Mouse (Mus musculus) gastrocnemius, postnatal 4 days (tissue): ENCODE data around the gene Ffar2. TPM values are rescaled to one million over a fixed set of nuclear protein-coding genes. Genes with fewer than 3 reads are reported as not detected.

Source experiments
- DNase-seq, 2 experiments: peaks; one replicate each; pipeline ENCODE4 v3.0.0; 2021 to 2022; ENCODE audit warnings: low spot score in 2 of 2, mixed read lengths in 2 of 2
- total RNA-seq, 2 experiments: library from RNA; stranded (reverse); gene quantifications; 2 replicates each; pipeline ENCODE4 v1.2.3; 2021

The Ffar2 gene
- total RNA-seq, 2 experiments from 2014 or later: 1.8 to 2.5 TPM

DNA sequence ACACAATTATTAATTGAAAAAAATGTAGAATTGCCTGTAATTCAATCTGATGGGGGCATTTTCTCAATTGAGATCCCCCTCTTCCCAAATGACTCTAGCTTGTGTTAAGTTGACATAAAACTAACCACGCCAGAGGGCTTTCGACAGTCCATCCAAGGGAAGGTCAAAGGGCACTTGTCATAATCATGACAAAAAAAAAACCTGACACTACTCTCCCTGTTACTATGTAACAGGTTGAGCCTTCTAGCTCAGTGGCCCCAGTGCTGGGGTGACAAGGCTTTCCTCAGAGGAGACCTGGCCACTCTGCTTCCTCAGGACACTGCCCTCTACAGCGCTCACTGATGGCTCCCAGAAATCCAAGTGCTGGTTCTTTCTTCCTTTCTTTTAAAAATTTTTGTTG lies 731 bp upstream of the Ffar2 start:
- no peak for DNase-seq

DNA sequence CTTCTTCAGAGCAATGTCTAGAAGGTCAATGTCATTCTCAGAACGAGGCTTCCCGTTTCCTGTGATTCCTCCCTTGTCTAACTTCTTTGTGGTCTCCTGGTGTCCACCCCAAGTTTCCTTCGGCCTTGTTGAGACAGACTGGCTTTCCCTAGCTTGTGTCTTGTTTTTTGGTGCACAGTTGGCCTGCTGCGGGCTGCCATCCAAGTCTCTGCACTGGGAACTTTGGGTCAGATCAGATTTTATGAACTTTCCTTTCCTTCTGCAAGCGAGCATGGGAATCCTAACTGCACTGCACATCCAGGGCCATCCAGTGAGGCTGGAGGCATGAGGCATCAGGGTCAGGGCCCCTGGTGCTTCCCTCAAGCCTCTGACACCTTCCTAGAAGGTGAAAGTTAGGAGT lies 2.0 kb downstream of the Ffar2 start:
- DNase-seq: no peak

DNA sequence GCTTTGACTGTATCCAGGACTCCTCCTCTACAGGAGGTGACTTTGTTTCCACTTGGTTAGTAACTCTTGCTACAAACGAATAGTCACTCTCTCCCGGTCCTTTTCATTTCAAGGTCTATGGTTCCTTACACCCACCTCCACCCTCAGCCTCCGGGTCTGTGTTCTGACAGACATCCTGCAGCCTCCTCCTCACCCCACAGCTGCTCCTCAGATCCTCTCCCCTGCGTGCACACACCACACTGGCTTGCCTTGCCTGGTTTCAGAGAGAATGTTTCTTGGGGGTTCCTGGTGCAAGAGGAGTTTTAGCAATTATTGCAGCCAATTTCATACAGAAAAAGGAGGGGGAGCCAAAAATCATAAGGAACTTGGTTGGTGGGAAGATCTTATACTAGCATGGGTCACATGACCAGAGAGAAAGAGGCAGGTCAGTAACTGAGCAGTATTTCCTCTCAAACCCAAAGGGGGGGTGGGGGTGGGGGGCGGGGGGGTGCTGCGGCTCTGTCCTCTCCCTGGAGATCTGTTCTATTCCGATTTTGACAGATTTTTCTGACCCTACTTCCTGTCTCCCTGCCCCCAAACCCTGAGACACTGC lies 2.6 kb downstream of the Ffar2 start:
- DNase-seq: no peak

- no peak for DNase-seq
These were observed 3.4 kb downstream of the Ffar2 start for GRCm38 (mm10) chr7:30820131-30820530.

- DNase-seq: no peak
These were observed 11.2 kb downstream of the Ffar2 start for GRCm38 (mm10) chr7:30812291-30812807.

- no peak for DNase-seq
These were observed 11.8 kb downstream of the Ffar2 start for GRCm38 (mm10) chr7:30811757-30812290.

DNA sequence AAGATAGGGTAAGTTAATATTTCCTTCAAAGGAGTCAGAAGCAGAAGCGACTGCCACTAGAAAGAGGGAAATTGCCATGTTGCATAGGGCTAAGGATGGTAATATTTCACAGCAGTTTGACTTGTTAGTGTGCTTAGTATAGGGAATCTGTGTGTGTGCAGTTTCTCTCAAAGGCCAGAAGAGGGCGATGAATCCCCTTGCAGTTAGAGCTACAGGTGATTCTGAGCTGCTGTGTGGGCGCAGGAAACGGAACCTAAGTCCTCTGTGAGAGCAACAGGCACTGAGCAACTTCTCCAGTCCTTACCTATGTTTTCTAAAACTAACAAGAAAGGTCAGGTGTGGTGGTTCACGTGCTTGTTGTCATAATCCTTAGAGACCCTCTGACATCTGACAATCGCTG lies 13.3 kb downstream of the Ffar2 start:
- no peak for DNase-seq

- no peak for DNase-seq
These were observed 17.7 kb downstream of the Ffar2 start for GRCm38 (mm10) chr7:30805924-30806323.

- DNase-seq: no peak
These were observed 19.4 kb downstream of the Ffar2 start for GRCm38 (mm10) chr7:30804026-30804715.

- no peak for DNase-seq
These were observed 20.3 kb downstream of the Ffar2 start for GRCm38 (mm10) chr7:30803256-30803655.

DNA sequence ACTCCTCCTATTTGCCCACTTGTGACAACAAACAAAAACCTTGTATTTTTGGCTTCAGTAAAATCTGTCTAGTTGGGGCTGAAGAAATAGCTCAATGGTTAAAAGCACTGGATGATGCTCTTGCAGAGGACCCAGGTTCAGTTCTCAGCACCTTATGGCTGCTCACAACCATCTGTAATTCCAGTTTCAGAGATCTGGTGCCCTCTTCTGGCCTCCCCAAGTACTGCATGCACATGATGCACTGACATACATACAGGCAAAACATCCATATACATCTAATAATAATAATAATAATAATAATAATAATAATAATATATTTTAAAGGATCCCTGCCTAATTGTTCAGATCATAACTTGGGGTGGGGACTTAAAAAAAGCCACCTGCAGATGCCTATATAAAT lies 22.9 kb downstream of the Ffar2 start:
- DNase-seq: no peak

DNA sequence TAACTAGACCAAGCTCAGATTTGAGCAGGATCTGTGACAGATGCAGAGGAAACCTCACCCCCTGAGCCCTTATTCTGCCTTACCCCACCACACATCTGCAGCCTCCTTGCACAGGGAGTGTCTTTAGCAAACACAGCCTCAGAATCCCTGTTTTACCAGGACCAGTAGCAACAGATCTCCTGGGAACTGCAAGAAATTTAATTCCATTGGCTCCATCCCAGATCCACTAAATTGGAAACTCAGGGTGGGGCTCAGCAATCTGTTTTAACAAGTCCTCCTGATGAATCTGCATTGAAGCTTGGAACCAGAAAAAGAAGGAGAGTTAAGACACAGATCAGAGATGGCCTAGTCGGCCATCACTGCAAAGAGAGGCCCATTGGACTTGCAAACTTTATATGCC lies 26.8 kb downstream of the Ffar2 start:
- no peak for DNase-seq

DNA sequence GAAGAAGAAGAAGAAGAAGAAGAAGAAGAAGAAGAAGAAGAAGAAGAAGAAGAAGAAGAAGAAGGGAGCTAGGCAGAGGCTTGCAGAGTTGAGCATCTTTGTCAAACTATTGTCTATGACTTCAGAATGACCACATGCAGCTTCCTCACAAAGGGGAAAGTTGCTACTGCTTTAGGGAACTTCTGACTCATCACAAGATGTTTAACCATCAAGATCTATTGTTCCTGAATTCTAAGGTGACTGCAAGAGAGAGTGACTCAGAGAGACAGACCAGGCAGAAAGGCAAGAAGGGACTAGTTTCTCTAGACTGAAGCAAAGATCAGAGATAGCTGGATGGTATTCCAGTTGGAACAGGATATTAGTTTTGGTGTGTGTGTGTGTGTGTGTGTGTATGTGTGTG lies 28.7 kb downstream of the Ffar2 start:
- no peak for DNase-seq

DNA sequence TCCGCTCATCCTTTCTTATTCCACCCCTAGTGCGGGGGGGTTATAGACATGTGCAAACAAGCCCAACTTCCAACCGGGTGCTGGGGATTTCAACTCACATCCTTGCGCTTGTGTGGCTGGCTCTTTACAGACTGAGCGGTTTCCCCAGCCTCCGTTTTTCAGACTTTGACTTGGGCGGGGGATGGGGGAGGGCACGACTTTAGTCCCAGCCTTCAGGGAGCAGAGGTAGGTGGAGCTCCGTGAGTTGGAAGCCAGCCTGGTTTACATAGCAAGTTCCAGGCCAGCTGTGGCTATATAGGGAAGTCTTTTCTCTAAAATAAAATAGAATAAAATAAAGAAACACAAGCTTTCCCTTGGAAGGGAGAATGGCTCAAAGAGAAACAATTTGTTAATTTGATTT lies 31.7 kb downstream of the Ffar2 start:
- no peak for DNase-seq

DNA sequence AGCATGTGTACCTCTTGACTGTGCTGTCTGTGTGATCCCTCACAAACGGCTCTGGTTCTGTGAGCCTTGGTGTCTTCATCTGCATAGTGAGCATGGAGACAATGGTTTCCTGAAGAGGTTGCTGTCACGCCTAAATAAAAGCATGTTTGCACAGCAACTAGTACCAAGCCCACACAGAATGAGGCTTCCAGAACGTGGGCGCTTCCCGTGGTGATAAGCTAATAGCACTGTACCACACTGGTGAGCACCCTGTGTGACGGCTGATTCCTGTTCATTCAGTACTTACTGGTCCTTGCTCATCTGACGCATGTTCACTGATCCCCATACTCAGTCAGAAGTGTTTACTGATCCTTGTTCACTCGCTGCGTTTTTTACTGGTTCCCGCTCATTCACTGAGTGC lies 33.4 kb downstream of the Ffar2 start:
- DNase-seq: no peak

DNA sequence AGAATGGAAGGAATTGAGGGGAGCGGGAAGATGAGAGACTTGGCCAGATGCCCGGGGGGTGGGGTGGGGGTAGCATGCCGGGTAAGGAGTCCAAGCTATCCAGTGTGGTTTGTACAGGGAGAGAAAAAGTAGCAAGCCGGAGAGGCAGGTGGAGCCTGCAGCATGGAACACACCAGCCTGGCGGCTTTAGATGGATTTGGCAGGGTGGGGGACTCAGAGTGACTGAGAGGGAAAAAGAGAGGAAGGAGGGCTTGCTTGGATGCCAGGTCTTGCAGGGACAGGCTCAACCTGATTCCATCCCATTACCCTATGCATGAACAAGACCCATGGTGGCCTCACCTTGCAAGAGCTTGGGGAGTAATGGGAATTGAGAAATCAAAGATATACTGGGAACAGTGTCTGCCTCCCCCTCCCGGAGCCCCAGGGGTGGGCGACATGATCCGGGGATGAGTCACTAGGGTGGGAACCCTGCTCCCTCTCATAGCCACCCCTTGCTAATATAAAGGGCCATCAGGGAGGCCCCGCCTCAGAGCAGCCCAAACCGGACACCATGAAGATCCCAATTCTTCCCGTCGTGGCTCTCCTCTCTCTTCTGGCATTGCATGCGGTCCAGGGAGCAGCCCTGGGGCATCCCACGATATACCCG lies 36.1 kb downstream of the Ffar2 start, which contains the start of gene Krtdap:
Gene Krtdap (plus strand): TSS at position 520 of the 646 bp plus-strand sequence.
- no peak for DNase-seq

DNA sequence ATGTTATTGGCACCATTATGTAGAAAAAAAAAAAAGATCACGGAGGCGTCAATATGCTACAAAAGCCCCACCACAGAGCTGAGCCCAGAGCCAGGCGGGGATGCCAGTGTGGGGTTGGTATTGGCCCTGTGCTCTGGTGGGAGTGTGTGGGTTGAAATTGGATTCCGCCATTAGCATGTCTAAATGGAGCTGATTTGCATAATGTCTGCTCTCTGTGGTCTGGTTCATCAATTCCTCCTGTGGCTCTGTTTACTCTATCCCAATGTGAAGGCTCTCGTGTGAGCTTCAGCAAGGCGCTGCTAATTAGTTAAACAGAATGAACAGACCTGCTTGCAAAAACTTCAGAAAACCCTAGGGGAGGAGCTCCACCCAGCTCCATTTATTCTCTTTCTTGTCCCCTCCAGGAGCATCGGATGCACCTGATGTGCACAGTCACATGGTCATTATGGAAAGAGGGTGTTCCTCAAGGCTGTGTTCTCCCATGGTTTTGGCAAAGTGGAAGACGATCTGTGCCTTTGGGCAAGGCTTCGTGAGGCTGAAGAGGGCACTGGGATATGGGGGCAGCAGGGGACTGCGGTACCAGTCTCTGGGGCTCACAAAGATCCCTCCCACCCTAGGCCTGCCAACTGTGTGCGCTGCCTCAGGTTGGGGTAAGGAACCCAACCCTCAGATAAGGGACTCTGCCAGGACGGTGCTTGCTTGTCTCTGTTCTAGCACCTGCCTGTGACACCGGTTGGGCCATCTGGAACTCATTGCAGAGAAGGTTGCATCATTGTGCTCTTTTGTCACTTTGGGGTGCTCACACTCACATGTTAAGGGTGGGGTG lies 37.6 kb downstream of the Ffar2 start:
- no peak for DNase-seq

- DNase-seq: no peak
These were observed 38.4 kb downstream of the Ffar2 start for GRCm38 (mm10) chr7:30785154-30785553.

DNA sequence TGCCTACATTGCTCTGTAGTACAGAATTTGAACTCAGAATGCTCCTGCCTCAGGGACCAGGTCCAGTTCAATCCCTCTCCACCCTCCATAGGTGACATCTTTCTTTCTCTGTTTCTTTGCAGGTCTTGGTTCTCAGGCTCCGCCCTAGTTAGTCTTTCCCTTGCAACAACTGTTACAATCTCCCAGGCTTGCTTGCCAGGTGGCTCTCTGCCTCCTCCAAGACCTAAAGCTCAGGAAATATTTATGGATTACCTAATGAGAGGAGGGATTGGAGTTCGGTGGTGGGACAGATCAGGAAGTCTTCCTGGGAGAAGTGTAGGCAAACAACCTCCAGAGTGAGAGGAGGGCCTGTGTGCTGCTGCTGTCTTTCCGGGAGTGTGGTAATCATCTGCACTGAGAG lies 40.9 kb downstream of the Ffar2 start:
- no peak for DNase-seq

DNA sequence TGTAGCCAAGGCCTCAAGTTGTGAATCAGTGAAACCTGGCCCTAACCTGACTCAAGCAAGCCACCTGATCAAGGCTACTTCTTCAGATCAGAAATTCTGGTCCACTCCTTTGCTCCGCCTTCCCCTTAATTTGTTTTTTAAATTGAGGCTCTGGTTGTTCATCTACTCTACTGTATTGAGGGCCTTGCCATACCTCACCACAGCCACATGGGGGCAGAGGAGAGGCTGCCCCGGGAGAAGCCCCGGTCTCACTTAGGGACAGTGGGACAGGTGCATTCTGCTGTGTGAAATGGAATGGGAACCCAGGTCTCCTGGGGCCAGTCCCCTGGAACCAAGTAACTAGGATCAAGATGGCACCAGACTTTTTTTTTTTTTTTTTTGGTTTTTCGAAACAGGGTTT lies 41.8 kb downstream of the Ffar2 start:
- no peak for DNase-seq

- no peak for DNase-seq
These were observed 45.7 kb downstream of the Ffar2 start for GRCm38 (mm10) chr7:30777911-30778310.
